Mouse (Mus musculus) embryo, embryonic 9.5 days (tissue): Measurements from ENCODE around the gene Kifc3.

ENCODE experiments used
- DNase-seq: peaks from one replicate; pipeline ENCODE4 v3.0.0-alpha.2; 2017; ENCODE audit errors: extremely low spot score

Gene Kifc3

GRCm38 (mm10) chr8:95075504-95075903 is 127.1 kb downstream of the Kifc3 start:
- no peak for DNase-seq

GRCm38 (mm10) chr8:95067582-95067981 is 135.0 kb downstream of the Kifc3 start:
- peak; percentile 12 for DNase-seq

- no peak for DNase-seq
Measured at GRCm38 (mm10) chr8:95064531-95064930, 138.1 kb downstream of the Kifc3 start.

- DNase-seq = no peak
Measured at GRCm38 (mm10) chr8:95059812-95060533, 142.6 kb downstream of the Kifc3 start.

GRCm38 (mm10) chr8:95058661-95059060 is 144.0 kb downstream of the Kifc3 start:
- DNase-seq = no peak

GRCm38 (mm10) chr8:95056414-95056813 is 146.2 kb downstream of the Kifc3 start:
- no peak for DNase-seq

GRCm38 (mm10) chr8:95054927-95055510 is 147.6 kb downstream of the Kifc3 start, which contains the start of gene Drc7:
Drc7 (plus strand) TSS chr8:95055103.
- DNase-seq = peak; percentile 12

GRCm38 (mm10) chr8:95054438-95054837 is 148.2 kb downstream of the Kifc3 start:
- DNase-seq = no peak
